Mouse (Mus musculus) olfactory bulb, adult 2 months (tissue): ENCODE results near the gene Klri2. TPM values are rescaled to one million over a fixed set of nuclear protein-coding genes. Genes with fewer than 3 reads are reported as not detected.
"Not testable (repeated sequence)": the region's sequence is repeated elsewhere in the genome, so short reads cannot be mapped to it uniquely, and the experiment has no call there.

ENCODE experiments used
- H3K27ac ChIP-seq: fragments of 200-500 bp; 2 replicates; pipeline ENCODE4 v1.5.1; 2012; ENCODE audit warnings: low read depth, low read length; ENCODE audit not compliant: insufficient read depth
- H3K4me1 ChIP-seq: fragments of 200-500 bp; 2 replicates; pipeline ENCODE4 v1.6.1; 2012; ENCODE audit warnings: low read length; ENCODE audit not compliant: control insufficient read depth, insufficient read depth
- H3K4me3 ChIP-seq: fragments of 200-500 bp; 2 replicates; pipeline ENCODE4 v1.5.1; 2012; ENCODE audit warnings: mild to moderate bottlenecking, low read depth, low read length, moderate library complexity; ENCODE audit not compliant: insufficient read depth
- CTCF ChIP-seq: fragments of 200-500 bp; IDR thresholded peaks from 2 replicates; pipeline ENCODE4 v1.5.1; 2012; ENCODE audit warnings: low read depth, mild to moderate bottlenecking, low read length, moderate library complexity; ENCODE audit not compliant: insufficient read depth
- POLR2A ChIP-seq: fragments of 200-500 bp; IDR thresholded peaks from 2 replicates; pipeline ENCODE4 v1.6.1; 2012; ENCODE audit warnings: mild to moderate bottlenecking, low read depth, low read length, moderate library complexity; ENCODE audit not compliant: insufficient read depth
- WGBS: fragments of 180-500 bp; shearing (Covaris S2); methylation state at CpG from one replicate; pipeline ENCODE4 v1.1.7; 2018; 5-methylcytosine and 5-hydroxymethylcytosine counted together
- polyA plus RNA-seq: library from polyadenylated mRNA; stranded (reverse); fragments of >200 nt; gene quantifications from 2 replicates; pipeline ENCODE4 v1.2.4, GENCODE M21; 2012; ENCODE audit warnings: low replicate concordance; ENCODE audit not compliant: missing spikeins, insufficient read depth, insufficient read length

Klri2 gene
- polyA plus RNA-seq, 1 experiment: not detected

GRCm38 (mm10) chr6:129717032-129717431 is 23.3 kb downstream of the Klri2 start, which contains the start of gene Klri1:
TSS of gene Klri1 (minus strand) at chr6:129717132.
- TF ChIP-seq POLR2A (no peak), CTCF (no peak)
- H3K27ac ChIP-seq: no peak within 1 kb of the TSS
- H3K4me1 ChIP-seq: no peaks in the 10 kb centered on the region
- H3K4me3 ChIP-seq: no peak within 1 kb of the TSS
- WGBS: 96% methylated on average over 4 of the region's 4 CpGs

GRCm38 (mm10) chr6:129713566-129713965 is 26.7 kb downstream of the Klri2 start:
- TF ChIP-seq POLR2A (no peak), CTCF (no peak)
- Histone ChIP-seq H3K4me3 (no peak overlapping the region), H3K27ac (no peak overlapping the region), H3K4me1 (no peaks in the 10 kb centered on the region)
- 17% methylated on average over 1 of the region's 1 CpGs for WGBS

- H3K27ac ChIP-seq, H3K4me3 ChIP-seq, H3K4me1 ChIP-seq: not testable (repeated sequence)
- 88% methylated on average over 10 of the region's 10 CpGs for WGBS
Measured at GRCm38 (mm10) chr6:129691436-129691835, 48.8 kb downstream of the Klri2 start.

- TF ChIP-seq POLR2A (no peak), CTCF (no peak)
- WGBS: 70% methylated on average over 1 of the region's 1 CpGs
- Histone ChIP-seq H3K4me1 (no peaks in the 10 kb centered on the region), H3K4me3 (no peak overlapping the region), H3K27ac (no peak overlapping the region)
Measured at GRCm38 (mm10) chr6:129680379-129680778, 59.9 kb downstream of the Klri2 start.

Other genes starting within 250 kb of the Klri2 start
- gene Olr1, start 233.3 kb downstream of the Klri2 start, polyA plus RNA-seq: not detected in 2 replicates
- not detected in 2 replicates for gene Tmem52b, start 227.9 kb downstream of the Klri2 start, polyA plus RNA-seq
- 169 TPM in 1 of 2 replicates, not detected in the other for gene Gabarapl1, start 207.3 kb downstream of the Klri2 start, polyA plus RNA-seq
- not detected in 2 replicates for gene Klre1, start 162.6 kb downstream of the Klri2 start, polyA plus RNA-seq
- gene Klrd1, start 148.7 kb downstream of the Klri2 start, polyA plus RNA-seq: not detected in 2 replicates
- not detected in 2 replicates for gene Klrk1, start 116.6 kb downstream of the Klri2 start, polyA plus RNA-seq
- gene Klrc3, start 97.1 kb downstream of the Klri2 start, polyA plus RNA-seq: not detected in 2 replicates
- gene Klrc2, start 79.8 kb downstream of the Klri2 start, polyA plus RNA-seq: not detected in 2 replicates
- not detected in 2 replicates for gene Klrc1, start 61.5 kb downstream of the Klri2 start, polyA plus RNA-seq
- gene Klri1, start 23.4 kb downstream of the Klri2 start, polyA plus RNA-seq: not detected in 2 replicates
- gene Gm156, start 43.8 kb upstream of the Klri2 start, polyA plus RNA-seq: not detected in 2 replicates
- not detected in 2 replicates for gene Gm17631, start 122.2 kb upstream of the Klri2 start, polyA plus RNA-seq
- not detected in 2 replicates for gene Klra17, start 136.2 kb upstream of the Klri2 start, polyA plus RNA-seq
- not detected in 2 replicates for gene Klra5, start 177.2 kb upstream of the Klri2 start, polyA plus RNA-seq